Mouse (Mus musculus) testis, adult 2 months (tissue): Measurements from ENCODE around the gene Tmem171. TPM values are rescaled to one million over a fixed set of nuclear protein-coding genes. Genes with fewer than 3 reads are reported as not detected.

Experiments used
- H3K27ac ChIP-seq: fragments of 200-500 bp; 2 replicates; pipeline ENCODE4 v1.5.1; 2012; ENCODE audit warnings: low read depth, low read length; ENCODE audit not compliant: control insufficient read depth, insufficient read depth
- H3K27me3 ChIP-seq: fragments of 200-500 bp; 2 replicates; pipeline ENCODE4 v1.6.1; 2012; ENCODE audit warnings: mild to moderate bottlenecking, low read length, moderate library complexity; ENCODE audit not compliant: control insufficient read depth, insufficient read depth
- H3K36me3 ChIP-seq: fragments of 200-500 bp; 2 replicates; pipeline ENCODE4 v1.6.1; 2012; ENCODE audit warnings: mild to moderate bottlenecking, low read length; ENCODE audit not compliant: control insufficient read depth, insufficient read depth
- H3K4me1 ChIP-seq: fragments of 200-500 bp; 2 replicates; pipeline ENCODE4 v1.6.1; 2012; ENCODE audit warnings: low read length; ENCODE audit not compliant: control insufficient read depth, insufficient read depth
- H3K4me3 ChIP-seq: fragments of 200-500 bp; 2 replicates; pipeline ENCODE4 v1.5.1; 2012; ENCODE audit warnings: low read depth, mild to moderate bottlenecking, low read length, moderate library complexity, mixed read lengths; ENCODE audit not compliant: control insufficient read depth
- CTCF ChIP-seq: fragments of 200-500 bp; IDR thresholded peaks from 2 replicates; pipeline ENCODE4 v1.5.1; 2012; ENCODE audit warnings: low read depth, mild to moderate bottlenecking, inconsistent platforms, low read length, moderate library complexity; ENCODE audit not compliant: control insufficient read depth, insufficient read depth, insufficient replicate concordance
- POLR2A ChIP-seq: fragments of 200-500 bp; IDR thresholded peaks from 2 replicates; pipeline ENCODE4 v1.6.1; 2012; ENCODE audit warnings: low read depth, mild to moderate bottlenecking, inconsistent platforms, low read length, moderate library complexity; ENCODE audit not compliant: control insufficient read depth
- polyA plus RNA-seq: library from polyadenylated mRNA; depleted of rRNA; stranded (reverse); fragments of >200 nt; gene quantifications from 2 replicates; pipeline ENCODE4 v1.2.3, GENCODE M21; 2012

Tmem171 gene
- polyA plus RNA-seq, 1 experiment = 0.35 TPM

GRCm38 (mm10) chr13:98702361-98702760, 7.7 kb upstream of the Tmem171 start:
- H3K27ac ChIP-seq = no peak overlapping the region
- no peaks in the 10 kb centered on the region for H3K27me3 ChIP-seq
- no peaks in the 10 kb centered on the region for H3K36me3 ChIP-seq
- no peaks in the 10 kb centered on the region for H3K4me1 ChIP-seq
- TF ChIP-seq CTCF = no peak
- TF ChIP-seq POLR2A = no peak
- H3K4me3 ChIP-seq = no peak overlapping the region

- no peak for TF ChIP-seq POLR2A
- TF ChIP-seq CTCF = no peak
- no peak overlapping the region for H3K27ac ChIP-seq
- no peaks in the 10 kb centered on the region for H3K27me3 ChIP-seq
- H3K4me1 ChIP-seq = no peaks in the 10 kb centered on the region
- H3K4me3 ChIP-seq = no peak overlapping the region
- H3K36me3 ChIP-seq = no peaks in the 10 kb centered on the region
Measured at GRCm38 (mm10) chr13:98701309-98701675, 6.7 kb upstream of the Tmem171 start.

GRCm38 (mm10) chr13:98700661-98701308, 6.2 kb upstream of the Tmem171 start:
- H3K4me3 ChIP-seq = no peak overlapping the region
- no peaks in the 10 kb centered on the region for H3K4me1 ChIP-seq
- TF ChIP-seq CTCF (no peak), POLR2A (no peak)
- H3K36me3 ChIP-seq = no peaks in the 10 kb centered on the region
- no peaks in the 10 kb centered on the region for H3K27me3 ChIP-seq
- no peak overlapping the region for H3K27ac ChIP-seq

- Histone ChIP-seq H3K4me1 (no peaks in the 10 kb centered on the region), H3K27ac (no peak overlapping the region)
- TF ChIP-seq POLR2A (no peak), CTCF (no peak)
Measured at GRCm38 (mm10) chr13:98699982-98700540, 5.4 kb upstream of the Tmem171 start.

GRCm38 (mm10) chr13:98699051-98699744, 4.6 kb upstream of the Tmem171 start:
- H3K4me3 ChIP-seq = no peak overlapping the region
- TF ChIP-seq CTCF = no peak
- TF ChIP-seq POLR2A = no peak
- H3K36me3 ChIP-seq = no peaks in the 10 kb centered on the region
- peaks cover 2% of the 10 kb centered on the region; the same call in 1 of the 2 replicates for H3K4me1 ChIP-seq
- H3K27ac ChIP-seq = no peak overlapping the region
- no peaks in the 10 kb centered on the region for H3K27me3 ChIP-seq

More at GRCm38 (mm10) chr13:98699982-98700540, 5.4 kb upstream of the Tmem171 start:
- H3K4me3 ChIP-seq = no peak overlapping the region
- H3K27me3 ChIP-seq = no peaks in the 10 kb centered on the region
- H3K36me3 ChIP-seq = no peaks in the 10 kb centered on the region

GRCm38 (mm10) chr13:98696716-98697115, 2.1 kb upstream of the Tmem171 start:
- H3K36me3 ChIP-seq = no peaks in the 10 kb centered on the region
- no peak overlapping the region for H3K27ac ChIP-seq
- H3K4me3 ChIP-seq = no peak overlapping the region
- no peak for TF ChIP-seq CTCF
- TF ChIP-seq POLR2A = no peak
- H3K27me3 ChIP-seq = no peaks in the 10 kb centered on the region
- H3K4me1 ChIP-seq = peaks cover 2% of the 10 kb centered on the region; the same call in 1 of the 2 replicates

GRCm38 (mm10) chr13:98695546-98695945, 912 bp upstream of the Tmem171 start:
- Histone ChIP-seq H3K27ac (no peak overlapping the region), H3K4me1 (peaks cover 2% of the 10 kb centered on the region; the same call in 1 of the 2 replicates), H3K27me3 (no peaks in the 10 kb centered on the region), H3K36me3 (no peaks in the 10 kb centered on the region), H3K4me3 (no peak overlapping the region)
- TF ChIP-seq POLR2A = no peak
- no peak for TF ChIP-seq CTCF

GRCm38 (mm10) chr13:98693316-98693715, 1.3 kb downstream of the Tmem171 start:
- TF ChIP-seq POLR2A = no peak
- TF ChIP-seq CTCF = no peak
- H3K4me3 ChIP-seq = no peak overlapping the region
- no peaks in the 10 kb centered on the region for H3K27me3 ChIP-seq
- peaks cover 2% of the 10 kb centered on the region; the same call in 1 of the 2 replicates for H3K4me1 ChIP-seq
- no peak overlapping the region for H3K27ac ChIP-seq
- no peaks in the 10 kb centered on the region for H3K36me3 ChIP-seq
